Mouse (Mus musculus): ENCODE measurements at regions not wholly inside any gene's neighbourhood (a gene's known extent, or its start where the extent isn't known, plus 50 kb on each side); places are given as distances from the start of the nearest gene placed in this dataset.

GRCm38 (mm10) chr6:111702864-111703263 is 570.7 kb upstream of the Lmcd1 start:
- TF ChIP-seq CTCF (IDR thresholded peaks at IDR 0.05; ENCODE audit: borderline replicate concordance, insufficient read depth, low read length) (no peak), POLR2A (IDR thresholded peaks at IDR 0.05; ENCODE audit: low read depth, low read length) (no peak)
